Comparison of ENCODE assay signal across 19 mouse cellular contexts in the genomic region with DNA sequence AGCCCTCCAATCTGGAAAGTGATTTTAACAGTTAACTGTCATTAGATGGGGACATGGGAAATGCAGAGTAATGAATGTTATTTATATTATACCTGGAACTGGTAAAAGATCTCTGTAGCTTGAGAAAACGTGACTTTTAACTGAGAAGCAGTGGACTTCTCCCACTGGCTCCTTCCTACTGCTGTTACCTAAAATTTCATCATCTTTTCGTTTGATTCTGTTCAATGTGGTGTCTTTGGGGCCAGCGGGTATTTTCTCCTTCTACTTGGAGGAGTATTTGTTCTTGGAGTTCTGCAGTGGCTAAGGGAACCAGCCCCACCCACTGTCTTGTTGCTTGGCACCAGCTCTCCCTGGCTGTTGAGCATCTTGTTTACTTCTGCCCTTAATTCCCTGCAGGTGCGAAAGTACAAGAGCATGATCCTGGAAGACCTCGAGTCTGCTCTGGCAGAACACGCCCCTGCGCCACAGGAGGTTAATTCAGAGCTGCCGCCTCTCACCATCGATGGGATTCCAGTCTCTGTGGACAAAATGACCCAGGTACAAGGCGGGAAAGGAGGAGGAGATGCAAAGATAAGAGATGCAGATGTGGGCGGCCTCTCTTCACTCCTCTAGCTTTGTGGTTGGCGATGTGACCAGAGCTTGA. TPM values are rescaled to one million over a fixed set of nuclear protein-coding genes. Genes with fewer than 3 reads are reported as not detected.
A peak's percentile ranks its signal among the peaks of the same experiment; 100 is the strongest.
DNase-seq lines count a peak whose midpoint lies in the region; ATAC-seq and TF ChIP-seq lines count a peak whose summit lies in the region.
"Had no signal": no experiment of that assay in that cellular context is flagged by ENCODE, and none has a peak within 500 bp of the region (broad histone marks: within the 10 kb centered on the region; RNA-seq: fewer than 3 reads in every experiment).

No protein-coding gene starts in this region.

- peak; percentile 16 for DNase-seq in ES-E14 (ENCODE audit: low read depth, low spot score)
- DNase-seq in R1 (ENCODE audit: low read depth, low spot score): peak; percentile 92
- DNase-seq in left cerebral cortex, postnatal 25 days (ENCODE audit: low spot score in 2 of 2): no peak
- DNase-seq: B cell, adult 2 months; cerebellum, adult 2 months; cerebellum, postnatal 10 days; gastrocnemius, adult 2 months; gastrocnemius, postnatal 25 days; kidney, adult 18-20 months had no signal

- in situ Hi-C loops in ES-E14 (cut with MboI; ENCODE audit: low sequenced_read_pairs in 2 of 2, unreplicated experiment in 2 of 2): no loop called here

- TF ChIP-seq POLR2A in ES-Bruce4 (IDR thresholded peaks at IDR 0.05; ENCODE audit: insufficient read depth, low read length): no peak

- H3K36me3 ChIP-seq in ES-Bruce4 (ENCODE audit: control insufficient read depth, insufficient read depth, low read length, poor library complexity, severe bottlenecking) (peaks cover 28% of the 10 kb centered on the region), ES-E14 (ENCODE audit: control insufficient read depth, insufficient read depth, low read length, poor library complexity, severe bottlenecking) (peaks cover 32% of the 10 kb centered on the region)

- ATAC-seq in cerebellum, adult (ENCODE audit: insufficient number of reproducible peaks, low FRiP score, low TSS enrichment): no peak
- ATAC-seq in monocyte, adult 5-6 weeks (replicated peaks; ENCODE audit: insufficient number of reproducible peaks, low FRiP score, low TSS enrichment, poor library complexity, severe bottlenecking): no peak
- ATAC-seq: activated CD4-positive, CD25-positive, alpha-beta regulatory T cell, adult 4 months; CD4-positive, CD25-positive, alpha-beta regulatory T cell, adult 4 months; forebrain, embryonic 15.5 days; intestine, embryonic 15.5 days had no signal

- no peak for TF ChIP-seq CTCF in ES-Bruce4 (IDR thresholded peaks at IDR 0.05; ENCODE audit: low read depth, low read length)

- H3K4me3 ChIP-seq in ES-Bruce4 (ENCODE audit: low read depth, low read length): no peak overlapping the region
- no peak overlapping the region for H3K4me3 ChIP-seq in ES-E14 (ENCODE audit: insufficient read depth in 1 of 2, low read depth in 1 of 2, low read length in 2 of 2, poor library complexity in 1 of 2, severe bottlenecking in 1 of 2)
- H3K4me3 ChIP-seq: forebrain, embryonic 15.5 days; gastrocnemius, adult 2 months; heart, embryonic 12.5 days; hindbrain, embryonic 10.5 days; intestine, embryonic 15.5 days had no signal

- H3K27ac ChIP-seq in ES-Bruce4 (ENCODE audit: insufficient read depth, low read length) (0 out of 2 replicates have a peak overlapping the region, but pooled peaks have one; percentile 30), ES-E14 (ENCODE audit: insufficient read depth, low read depth, low read length, poor library complexity, severe bottlenecking) (no peak overlapping the region)
- H3K27ac ChIP-seq: forebrain, embryonic 15.5 days; gastrocnemius, adult 2 months; hindbrain, embryonic 10.5 days; hindbrain, embryonic 14.5 days; intestine, embryonic 15.5 days had no signal

- H3K9ac ChIP-seq in ES-Bruce4 (ENCODE audit: low read depth, poor library complexity, severe bottlenecking) (no peak overlapping the region), ES-E14 (ENCODE audit: insufficient read depth, low read depth, low read length, poor library complexity, severe bottlenecking) (no peak overlapping the region)
- H3K9ac ChIP-seq: forebrain, embryonic 15.5 days; heart, embryonic 12.5 days; hindbrain, embryonic 14.5 days; intestine, embryonic 15.5 days had no signal

- H3K4me1 ChIP-seq in ES-Bruce4 (ENCODE audit: control insufficient read depth, insufficient read depth, low read length) (no peaks in the 10 kb centered on the region), ES-E14 (ENCODE audit: control insufficient read depth in 2 of 2, insufficient read depth in 2 of 2, low read length in 2 of 2, poor library complexity in 1 of 2) (peaks cover 2 to 3% of the 10 kb centered on the region in 2 experiments; a peak in 2 of 4 replicates)
- H3K4me1 ChIP-seq: forebrain, embryonic 15.5 days; hindbrain, embryonic 10.5 days; intestine, embryonic 15.5 days had no signal

- no peaks in the 10 kb centered on the region for H3K27me3 ChIP-seq in ES-Bruce4 (ENCODE audit: control insufficient read depth, insufficient read depth, low read length, poor library complexity, severe bottlenecking)
- H3K27me3 ChIP-seq: forebrain, embryonic 15.5 days; heart, embryonic 12.5 days; intestine, embryonic 15.5 days had no signal

- 0 out of 2 replicates have a peak, but pooled peaks have one; percentile 39 for TF ChIP-seq EP300 in ES-Bruce4 (IDR thresholded peaks at IDR 0.05; ENCODE audit: insufficient read depth, low read depth, low read length)

- H3K9me3 ChIP-seq in ES-Bruce4 (replicated peaks; ENCODE audit: control insufficient read depth, insufficient read depth, low read length, poor library complexity, severe bottlenecking) (no peaks in the 10 kb centered on the region), ES-E14 (ENCODE audit: control insufficient read depth, insufficient read depth, low read depth, low read length) (no peaks in the 10 kb centered on the region)
- H3K9me3 ChIP-seq: forebrain, embryonic 15.5 days; heart, embryonic 12.5 days; hindbrain, embryonic 10.5 days; intestine, embryonic 15.5 days had no signal

- intact Hi-C loops in left cerebral cortex, postnatal 25 days (cut with DNase I): no loop called here

TF ChIP-seq in ES-E14, 5 proteins besides CTCF, POLR2A, EP300 and RAD21:
- TF ChIP-seq ZNF384 (IDR thresholded peaks at IDR 0.05; ENCODE audit: low read depth, low read length) (no peak), MAFK (IDR thresholded peaks at IDR 0.05; ENCODE audit: insufficient read depth, low read depth, low read length) (no peak), HCFC1 (IDR thresholded peaks at IDR 0.05; ENCODE audit: borderline replicate concordance, insufficient read depth, low read length) (no peak), ZC3H11A (IDR thresholded peaks at IDR 0.05; ENCODE audit: borderline replicate concordance, low read depth, low read length) (no peak), CHD2 (IDR thresholded peaks at IDR 0.05; ENCODE audit: low read depth, low read length) (no peak)

RNA-seq across cellular contexts. Expression of gene Nrf1, which starts 54.1 kb away (rescaled TPM):
- polyA plus RNA-seq in ES-Bruce4 (2011; ENCODE audit: insufficient read depth, insufficient read length, low read depth, missing spikeins): 66.8 and 75.4 TPM in 2 replicates
- 81.6 and 86.5 TPM in 2 replicates for total RNA-seq in ES-E14 (2012; rRNA removed)
- 10 to 100 TPM; 23.6 to 26.8 TPM for total RNA-seq in left cerebral cortex, postnatal 25 days (2021)
- total RNA-seq in monocyte, adult 5-6 weeks (2017): 50.3 to 102 TPM (median 78.5 TPM) in 3 replicates

Comparison
In these comparisons a context has a peak if more than half of its experiments do, and no peak if none do; other contexts are left out.
1. DNase-seq: peak in ES-E14 (single experiment) and R1 (single experiment); none in left cerebral cortex, postnatal 25 days (0 of 2).